Mouse (Mus musculus): ENCODE data around the gene Chaf1a.

DNA sequence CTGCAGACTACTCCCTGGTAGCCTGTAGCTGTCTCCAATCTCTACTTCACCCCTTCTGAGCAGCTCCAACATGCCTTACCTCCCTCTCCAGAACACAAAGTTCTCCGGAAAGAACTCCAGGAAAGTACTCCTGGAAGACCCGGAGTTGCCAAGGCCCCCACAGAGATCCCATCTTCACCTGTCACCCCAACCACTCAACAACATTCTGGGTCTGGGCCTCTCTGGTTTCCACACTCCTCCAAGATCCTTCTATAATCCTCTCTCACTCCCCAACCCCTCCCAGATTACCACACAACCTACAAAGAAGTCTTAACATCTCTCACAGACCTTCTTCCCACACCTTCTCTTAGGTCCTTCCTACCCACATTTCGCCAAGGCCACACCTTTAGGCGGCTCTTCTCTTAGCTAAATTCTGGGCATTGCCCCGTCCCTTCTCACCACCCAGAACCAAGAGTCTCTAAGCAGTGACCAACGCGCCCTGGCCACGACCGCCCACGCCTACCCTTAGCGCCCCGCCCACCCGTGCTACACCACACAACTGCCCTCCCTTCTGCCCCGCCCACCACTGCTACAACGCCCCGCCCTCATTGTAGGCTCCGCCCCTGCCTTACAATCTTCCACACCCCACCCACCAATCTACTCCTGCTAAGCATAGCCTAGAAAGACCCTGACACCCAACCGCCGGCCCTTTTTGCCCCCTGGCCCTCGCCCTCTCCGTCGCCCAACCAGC, 34.0 kb downstream of the Chaf1a start:
- TF ChIP-seq CTCF (IDR thresholded peaks at IDR 0.05) (no peak), EP300 (IDR thresholded peaks at IDR 0.05) (no peak)

All from lung, postnatal 0 days (tissue).